Mouse (Mus musculus): ENCODE measurements at regions not wholly inside any gene's neighbourhood (a gene's known extent, or its start where the extent isn't known, plus 50 kb on each side); places are given as distances from the start of the nearest gene placed in this dataset.

DNA sequence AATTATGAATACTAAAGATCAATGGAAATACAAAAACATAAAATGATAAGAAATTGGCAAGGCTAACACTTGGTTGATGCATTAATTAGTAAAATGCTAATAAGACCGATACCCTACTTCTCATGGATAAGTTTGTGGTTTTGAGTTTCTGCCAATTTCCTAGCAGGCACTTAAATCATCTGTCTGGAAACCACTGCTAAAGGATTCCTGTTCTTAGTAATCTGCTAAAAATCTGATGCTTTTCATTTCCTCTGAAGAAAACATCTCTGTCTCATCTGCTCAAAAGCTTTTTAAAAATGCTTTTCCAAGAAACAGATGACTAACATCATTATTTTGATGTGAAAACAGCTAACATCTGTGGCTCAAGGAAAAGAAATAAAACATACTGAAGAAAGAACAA lies 321.4 kb upstream of the Pcdh7 start:
- no peak for ATAC-seq (ENCODE audit: insufficient number of reproducible peaks, low FRiP score, low TSS enrichment, low read depth)
- Histone ChIP-seq H3K4me1 (ENCODE audit: control insufficient read depth, insufficient read depth, low read length) (no peaks in the 10 kb centered on the region), H3K4me2 (ENCODE audit: low read depth, severe bottlenecking) (no peak overlapping the region), H3K36me3 (ENCODE audit: control insufficient read depth, insufficient read depth, low read length) (no peaks in the 10 kb centered on the region), H3K27me3 (ENCODE audit: control insufficient read depth, insufficient read depth, low read length) (no peaks in the 10 kb centered on the region), H3K27ac (replicated peaks; ENCODE audit: low read depth, low read length) (no peak overlapping the region), H3K9me3 (ENCODE audit: control insufficient read depth, low read length) (no peaks in the 10 kb centered on the region), H3K9ac (ENCODE audit: low read length) (no peak overlapping the region), H3K4me3 (ENCODE audit: low read depth, low read length) (no peak overlapping the region)
- WGBS = 92% methylated on average over 1 of the region's 1 CpGs
- DNase-seq (ENCODE audit: low spot score) = no peak

DNA sequence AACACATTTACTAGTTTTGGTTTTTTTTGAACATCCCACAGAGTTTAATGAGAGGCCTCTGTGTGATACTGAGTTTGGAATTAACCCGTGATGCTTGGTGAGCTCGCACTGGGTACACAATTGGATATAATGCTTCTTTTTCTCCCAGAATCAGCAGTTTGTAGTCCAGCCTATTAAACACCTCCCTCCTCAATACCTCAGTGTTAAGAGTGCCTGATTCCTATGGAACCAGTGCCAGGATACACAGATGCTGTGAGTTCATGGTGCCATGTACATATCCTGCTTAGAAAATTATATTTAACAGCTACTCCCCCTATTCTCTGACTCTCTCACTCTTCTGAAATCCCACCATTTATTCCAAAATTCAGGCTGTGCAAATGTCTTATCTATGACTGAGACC lies 299.6 kb upstream of the Pcdh7 start:
- 80% methylated on average over 2 of the region's 2 CpGs for WGBS
- H3K4me2 ChIP-seq (ENCODE audit: low read depth, severe bottlenecking) = no peak overlapping the region
- H3K27me3 ChIP-seq (ENCODE audit: control insufficient read depth, insufficient read depth, low read length) = no peaks in the 10 kb centered on the region
- no peaks in the 10 kb centered on the region for H3K4me1 ChIP-seq (ENCODE audit: control insufficient read depth, insufficient read depth, low read length)
- no peak for DNase-seq (ENCODE audit: low spot score)
- no peaks in the 10 kb centered on the region for H3K36me3 ChIP-seq (ENCODE audit: control insufficient read depth, insufficient read depth, low read length)
- no peaks in the 10 kb centered on the region for H3K9me3 ChIP-seq (ENCODE audit: control insufficient read depth, low read length)
- ATAC-seq (ENCODE audit: insufficient number of reproducible peaks, low FRiP score, low TSS enrichment, low read depth) = no peak
- no peak overlapping the region for H3K4me3 ChIP-seq (ENCODE audit: low read depth, low read length)
- no peak overlapping the region for H3K27ac ChIP-seq (replicated peaks; ENCODE audit: low read depth, low read length)
- H3K9ac ChIP-seq (ENCODE audit: low read length) = no peak overlapping the region

DNA sequence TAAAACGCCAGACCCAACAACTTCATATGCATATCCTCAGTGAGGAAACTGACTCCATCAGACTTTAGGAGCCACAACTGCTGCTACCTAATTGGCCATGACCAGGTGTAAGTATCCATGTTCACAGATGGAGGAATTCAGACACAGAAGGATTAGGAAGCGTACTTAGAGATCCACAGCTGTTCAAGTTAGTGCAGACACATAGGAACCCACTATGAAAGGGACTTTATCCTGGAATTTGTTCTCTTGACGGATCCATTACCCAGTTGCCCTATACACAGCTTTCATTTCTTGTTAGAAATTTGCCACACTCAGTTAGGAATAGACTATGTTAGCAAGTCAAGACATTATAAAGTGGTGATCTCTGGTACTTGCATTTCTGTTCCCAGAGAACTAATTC lies 266.7 kb upstream of the Pcdh7 start:
- Histone ChIP-seq H3K4me2 (ENCODE audit: low read depth, severe bottlenecking) (no peak overlapping the region), H3K27me3 (ENCODE audit: control insufficient read depth, insufficient read depth, low read length) (no peaks in the 10 kb centered on the region), H3K4me1 (ENCODE audit: control insufficient read depth, insufficient read depth, low read length) (no peaks in the 10 kb centered on the region), H3K27ac (replicated peaks; ENCODE audit: low read depth, low read length) (no peak overlapping the region), H3K9ac (ENCODE audit: low read length) (no peak overlapping the region), H3K4me3 (ENCODE audit: low read depth, low read length) (no peak overlapping the region), H3K9me3 (ENCODE audit: control insufficient read depth, low read length) (no peaks in the 10 kb centered on the region), H3K36me3 (ENCODE audit: control insufficient read depth, insufficient read depth, low read length) (no peaks in the 10 kb centered on the region)
- ATAC-seq (ENCODE audit: insufficient number of reproducible peaks, low FRiP score, low TSS enrichment, low read depth) (0 out of 2 replicates have a peak, but pooled peaks have one; percentile 31), DNase-seq (ENCODE audit: low spot score) (no peak)
- WGBS = 82% methylated on average over 3 of the region's 3 CpGs

DNA sequence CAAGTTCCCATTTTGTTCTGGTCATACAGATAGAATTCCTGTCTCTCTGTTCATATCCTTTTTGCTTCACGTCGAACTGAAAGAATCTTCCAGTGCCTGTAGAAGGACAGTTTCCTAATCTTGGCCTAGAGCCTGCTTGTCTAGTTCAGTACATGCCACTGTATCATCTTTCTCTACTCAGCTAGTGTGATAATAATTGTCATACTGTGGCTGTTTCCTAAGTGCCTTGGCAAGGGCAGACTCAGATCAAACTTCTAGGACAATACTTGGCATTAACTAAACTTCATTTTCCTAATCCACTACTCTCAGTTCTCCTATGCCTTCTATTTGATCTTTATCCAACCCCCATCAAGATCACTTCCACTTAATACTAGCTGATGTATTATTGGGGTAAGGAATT lies 266.3 kb upstream of the Pcdh7 start:
- no peaks in the 10 kb centered on the region for H3K4me1 ChIP-seq (ENCODE audit: control insufficient read depth, insufficient read depth, low read length)
- no peak overlapping the region for H3K27ac ChIP-seq (replicated peaks; ENCODE audit: low read depth, low read length)
- ATAC-seq (ENCODE audit: insufficient number of reproducible peaks, low FRiP score, low TSS enrichment, low read depth) (no peak), DNase-seq (ENCODE audit: low spot score) (no peak)
- H3K4me2 ChIP-seq (ENCODE audit: low read depth, severe bottlenecking) = no peak overlapping the region
- no peaks in the 10 kb centered on the region for H3K36me3 ChIP-seq (ENCODE audit: control insufficient read depth, insufficient read depth, low read length)
- H3K27me3 ChIP-seq (ENCODE audit: control insufficient read depth, insufficient read depth, low read length) = no peaks in the 10 kb centered on the region
- WGBS = 99% methylated on average over 2 of the region's 2 CpGs
- no peak overlapping the region for H3K9ac ChIP-seq (ENCODE audit: low read length)
- H3K4me3 ChIP-seq (ENCODE audit: low read depth, low read length) = no peak overlapping the region
- no peaks in the 10 kb centered on the region for H3K9me3 ChIP-seq (ENCODE audit: control insufficient read depth, low read length)

DNA sequence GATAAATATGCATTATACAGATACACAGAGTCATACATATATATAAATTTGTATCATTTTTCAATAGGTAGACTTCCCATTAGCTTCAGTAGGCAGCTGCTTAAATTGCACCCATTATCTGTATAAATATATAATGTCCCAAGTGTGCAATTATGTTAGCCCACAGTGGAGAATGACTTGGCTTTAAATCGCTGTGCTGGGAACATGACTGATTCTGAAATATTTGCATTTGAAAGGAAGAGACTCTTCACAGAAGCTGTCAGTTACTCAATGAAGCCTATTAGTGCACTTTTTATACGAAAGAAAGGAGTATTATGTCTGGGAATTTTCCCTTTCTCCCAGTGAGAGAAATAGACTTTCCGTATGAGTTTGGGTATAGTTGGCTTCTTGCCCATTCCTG lies 242.8 kb upstream of the Pcdh7 start:
- H3K4me2 ChIP-seq (ENCODE audit: low read depth, severe bottlenecking) = no peak overlapping the region
- 90% methylated on average over 3 of the region's 3 CpGs for WGBS
- H3K9ac ChIP-seq (ENCODE audit: low read length) = no peak overlapping the region
- no peak for ATAC-seq (ENCODE audit: insufficient number of reproducible peaks, low FRiP score, low TSS enrichment, low read depth)
- no peak for DNase-seq (ENCODE audit: low spot score)
- H3K27ac ChIP-seq (replicated peaks; ENCODE audit: low read depth, low read length) = no peak overlapping the region
- no peak overlapping the region for H3K4me3 ChIP-seq (ENCODE audit: low read depth, low read length)
- H3K36me3 ChIP-seq (ENCODE audit: control insufficient read depth, insufficient read depth, low read length) = no peaks in the 10 kb centered on the region
- H3K27me3 ChIP-seq (ENCODE audit: control insufficient read depth, insufficient read depth, low read length) = no peaks in the 10 kb centered on the region
- H3K9me3 ChIP-seq (ENCODE audit: control insufficient read depth, low read length) = no peaks in the 10 kb centered on the region
- H3K4me1 ChIP-seq (ENCODE audit: control insufficient read depth, insufficient read depth, low read length) = no peaks in the 10 kb centered on the region

DNA sequence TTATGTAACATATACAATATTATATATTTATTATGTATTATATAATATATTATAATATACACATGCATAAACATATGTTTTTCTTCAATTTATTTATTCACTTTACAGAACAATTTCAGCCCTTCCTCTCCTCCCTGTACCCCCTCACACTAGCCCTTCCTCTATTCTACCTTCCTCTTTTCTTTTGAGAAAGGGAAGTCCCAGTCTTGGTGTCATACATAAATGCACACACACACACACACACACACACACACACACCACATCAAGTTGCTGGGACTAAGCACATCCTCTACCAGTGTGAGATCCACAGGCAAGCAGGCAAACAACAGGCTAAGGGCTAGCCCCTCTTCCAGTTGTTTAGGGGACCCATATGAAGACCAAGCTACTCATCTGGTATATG lies 239.9 kb upstream of the Pcdh7 start:
- H3K36me3 ChIP-seq (ENCODE audit: control insufficient read depth, insufficient read depth, low read length) = no peaks in the 10 kb centered on the region
- ATAC-seq (ENCODE audit: insufficient number of reproducible peaks, low FRiP score, low TSS enrichment, low read depth) = no peak
- no peak overlapping the region for H3K27ac ChIP-seq (replicated peaks; ENCODE audit: low read depth, low read length)
- no peaks in the 10 kb centered on the region for H3K4me1 ChIP-seq (ENCODE audit: control insufficient read depth, insufficient read depth, low read length)
- H3K27me3 ChIP-seq (ENCODE audit: control insufficient read depth, insufficient read depth, low read length) = no peaks in the 10 kb centered on the region
- H3K9ac ChIP-seq (ENCODE audit: low read length) = no peak overlapping the region
- no peak overlapping the region for H3K4me2 ChIP-seq (ENCODE audit: low read depth, severe bottlenecking)
- DNase-seq (ENCODE audit: low spot score) = no peak
- H3K4me3 ChIP-seq (ENCODE audit: low read depth, low read length) = no peak overlapping the region
- no peaks in the 10 kb centered on the region for H3K9me3 ChIP-seq (ENCODE audit: control insufficient read depth, low read length)

Measured in limb, embryonic 11.5 days (tissue).